Mouse (Mus musculus) frontal cortex, postnatal 10 days (tissue): ENCODE results near the gene Luc7l3.

Experiments used
- DNase-seq, 2 experiments: peaks; one replicate each; pipeline ENCODE4 v3.0.0; 2022; ENCODE audit warnings: low spot score in 2 of 2, mixed read lengths in 1 of 2

The Luc7l3 gene

DNA sequence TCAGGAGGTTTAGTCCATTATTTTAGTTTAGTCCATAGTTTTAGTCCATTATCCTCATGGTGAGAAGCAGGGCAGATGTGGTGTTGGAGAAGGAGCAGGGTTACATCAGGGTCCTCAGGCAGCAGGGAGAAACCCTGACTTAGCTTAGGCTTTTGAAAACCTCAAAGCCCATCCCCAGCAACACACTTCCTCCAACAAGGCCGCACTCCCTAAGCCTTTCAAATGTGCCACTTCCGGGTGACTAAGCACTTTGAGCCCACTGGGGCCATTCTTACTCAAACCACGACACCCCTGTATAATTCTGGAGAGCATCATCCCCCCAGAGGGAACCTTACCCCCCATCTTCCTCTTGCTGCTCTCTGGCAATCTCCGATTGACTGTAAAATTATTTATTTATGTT lies 62.0 kb downstream of the Luc7l3 start:
- DNase-seq, result no peak

DNA sequence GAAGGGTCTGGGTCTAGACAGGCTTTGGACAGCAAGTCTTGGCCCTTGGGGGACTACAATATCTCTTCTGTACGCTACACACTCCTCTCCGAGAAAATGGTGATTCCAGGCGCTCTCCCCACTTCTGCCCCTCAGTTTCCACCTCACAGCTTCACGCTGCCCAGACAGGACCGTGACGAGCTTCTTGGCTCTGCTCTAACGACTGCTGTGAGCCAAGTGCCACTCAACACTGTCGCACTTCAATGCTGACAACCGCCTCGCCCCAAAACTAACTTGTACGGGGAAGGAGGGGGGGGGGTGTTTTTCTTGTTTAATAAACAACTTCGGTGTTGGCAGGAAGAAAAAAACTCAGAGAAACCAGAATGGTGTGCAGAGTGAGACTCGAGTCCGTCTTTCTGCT lies 63.8 kb downstream of the Luc7l3 start:
- no peak for DNase-seq

DNA sequence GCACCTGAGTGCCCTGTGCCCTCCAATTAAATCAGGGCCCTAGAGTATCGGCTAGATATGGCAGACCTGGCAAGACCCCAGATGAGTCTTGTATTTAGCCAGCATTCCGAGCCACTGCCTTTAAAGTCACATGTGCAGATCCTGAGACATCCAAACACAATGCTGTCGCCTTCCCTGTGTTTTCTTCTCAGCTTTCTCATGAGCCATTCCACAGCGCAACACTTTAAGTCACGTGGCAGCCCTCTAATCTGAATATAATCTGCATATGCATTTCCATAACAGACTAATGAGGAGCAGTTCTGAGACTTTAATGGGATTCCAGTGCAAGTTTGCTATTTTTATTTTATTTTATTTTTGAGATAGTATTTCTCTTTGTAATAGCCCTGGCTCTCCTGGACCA lies 66.1 kb downstream of the Luc7l3 start:
- no peak for DNase-seq

GRCm38 (mm10) chr11:94253691-94254090 lies 68.1 kb downstream of the Luc7l3 start:
- no peak for DNase-seq

- no peak for DNase-seq
Observed at GRCm38 (mm10) chr11:94253156-94253555, 68.6 kb downstream of the Luc7l3 start.

- DNase-seq, result no peak
Observed at GRCm38 (mm10) chr11:94246789-94247061, 75.1 kb downstream of the Luc7l3 start.

GRCm38 (mm10) chr11:94245955-94246788 lies 75.6 kb downstream of the Luc7l3 start, which contains the start of gene Wfikkn2:
Gene Wfikkn2, minus strand, starts transcription at chr11:94246005.
- DNase-seq, result peak in 1 of 2 experiments; percentile 32

GRCm38 (mm10) chr11:94244385-94244784 lies 77.4 kb downstream of the Luc7l3 start:
- no peak for DNase-seq

DNA sequence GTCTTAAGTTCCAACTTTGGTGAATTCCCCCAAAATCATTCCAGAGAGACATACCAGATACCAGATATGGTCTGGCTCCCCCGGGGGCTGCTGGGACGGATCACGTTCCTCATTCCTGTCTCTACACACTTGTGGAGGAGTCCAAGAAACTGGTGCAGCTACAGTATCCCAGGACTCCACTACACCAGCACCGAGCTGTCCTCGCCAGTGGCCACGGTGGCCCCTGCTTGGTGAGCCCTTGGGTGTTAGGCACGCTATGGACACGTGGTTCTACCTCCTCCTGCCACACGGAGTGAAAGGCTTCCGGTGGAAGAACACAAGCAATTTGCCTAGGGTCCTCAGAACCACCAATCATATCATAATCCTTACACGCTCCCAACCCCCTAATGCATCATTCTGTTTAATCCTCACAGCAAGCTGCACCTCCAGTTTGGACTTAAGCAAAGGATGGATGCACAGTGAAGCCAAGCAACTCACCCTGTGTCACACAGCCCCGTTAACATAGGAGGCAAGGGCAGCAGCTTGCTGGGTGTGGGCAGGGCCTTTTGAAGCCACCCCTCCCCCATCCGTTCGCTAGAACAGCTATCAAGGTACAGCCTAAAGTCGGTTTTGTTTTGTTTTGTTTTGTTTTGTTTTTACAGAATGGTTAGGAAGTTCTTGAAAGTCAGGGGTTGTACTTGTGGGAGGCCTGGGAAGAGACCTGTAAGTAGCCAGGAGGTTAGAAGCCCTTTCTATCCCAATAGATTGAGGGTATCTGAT lies 78.2 kb downstream of the Luc7l3 start:
- DNase-seq, result no peak

DNA sequence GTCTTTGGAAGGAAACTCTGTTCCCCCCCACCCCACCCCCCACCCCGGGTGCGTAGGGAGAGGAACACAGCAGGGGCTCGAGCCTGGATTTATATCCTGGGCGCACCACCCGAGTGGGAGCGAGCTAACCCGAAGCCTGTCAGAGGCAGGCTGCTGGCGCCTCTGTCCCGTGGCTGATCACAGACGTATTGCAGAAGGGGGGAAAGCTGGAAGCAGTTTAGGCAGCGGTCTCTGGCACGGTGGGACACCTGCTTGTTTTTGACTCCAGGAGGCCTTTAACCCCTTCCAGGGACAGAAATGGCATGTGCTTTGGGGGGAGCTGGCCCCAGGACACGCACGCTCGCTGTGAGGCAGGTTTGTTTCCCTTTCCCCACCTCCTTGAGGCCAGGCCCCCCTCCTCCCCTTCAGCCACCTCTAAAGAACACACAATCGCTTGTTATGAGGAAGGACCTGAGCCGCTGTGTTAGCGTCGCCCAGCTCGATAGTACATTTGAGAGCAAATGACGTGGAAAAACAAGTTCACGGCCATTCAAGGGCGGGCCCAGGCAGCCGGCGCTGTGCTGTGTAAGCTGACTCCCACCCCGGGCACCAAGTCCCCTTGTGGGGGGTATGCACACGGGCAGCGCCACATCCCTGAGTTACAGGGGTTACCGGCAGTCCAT lies 78.9 kb downstream of the Luc7l3 start:
- DNase-seq, result no peak

DNA sequence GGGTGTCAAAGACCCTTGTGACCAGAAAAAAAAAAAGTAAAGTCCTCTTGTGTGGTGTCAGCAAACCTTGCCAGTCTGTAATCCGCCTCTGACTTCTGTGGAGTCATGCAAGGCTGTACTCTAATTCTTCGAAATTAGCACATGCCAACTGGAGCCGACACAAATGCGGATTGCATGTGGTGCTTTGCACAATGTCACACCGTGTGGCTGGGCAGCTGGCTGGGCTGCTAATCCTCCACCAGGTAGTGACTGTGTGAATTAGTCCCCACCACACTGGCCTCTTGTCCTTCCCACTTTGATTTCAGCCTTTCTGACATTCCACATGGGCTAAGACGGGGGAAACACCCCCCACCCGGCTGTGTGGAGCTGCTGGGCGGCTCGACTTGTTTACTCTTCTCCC lies 82.1 kb downstream of the Luc7l3 start:
- DNase-seq, result no peak

DNA sequence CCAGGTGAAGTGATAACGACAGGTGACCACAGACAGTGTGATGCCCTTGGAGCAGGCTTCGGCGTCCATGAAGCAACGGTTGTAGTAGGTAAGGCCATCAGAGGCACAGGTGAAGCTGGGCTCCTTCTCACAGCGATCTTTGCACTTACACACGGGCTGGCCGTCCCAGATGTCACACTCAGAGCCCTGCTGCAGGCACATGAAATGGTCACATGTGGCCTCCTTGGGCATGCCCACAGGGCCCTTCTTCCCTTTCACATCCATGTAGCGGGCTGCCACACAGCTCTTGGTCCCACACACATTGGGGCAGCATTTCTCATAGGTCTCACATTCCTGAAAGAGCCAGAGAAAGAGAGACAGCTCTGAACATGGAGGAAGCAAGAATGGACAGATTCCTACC lies 83.0 kb downstream of the Luc7l3 start:
- DNase-seq, result no peak
